Mouse (Mus musculus): Measurements from ENCODE around the gene Nae1. TPM values are rescaled to one million over a fixed set of nuclear protein-coding genes. Genes with fewer than 3 reads are reported as not detected.
A peak's percentile ranks its signal among the peaks of the same experiment; 100 is the strongest.

The Nae1 gene
- polyA plus RNA-seq, 1 experiment from 2014 or later: 111 TPM

DNA sequence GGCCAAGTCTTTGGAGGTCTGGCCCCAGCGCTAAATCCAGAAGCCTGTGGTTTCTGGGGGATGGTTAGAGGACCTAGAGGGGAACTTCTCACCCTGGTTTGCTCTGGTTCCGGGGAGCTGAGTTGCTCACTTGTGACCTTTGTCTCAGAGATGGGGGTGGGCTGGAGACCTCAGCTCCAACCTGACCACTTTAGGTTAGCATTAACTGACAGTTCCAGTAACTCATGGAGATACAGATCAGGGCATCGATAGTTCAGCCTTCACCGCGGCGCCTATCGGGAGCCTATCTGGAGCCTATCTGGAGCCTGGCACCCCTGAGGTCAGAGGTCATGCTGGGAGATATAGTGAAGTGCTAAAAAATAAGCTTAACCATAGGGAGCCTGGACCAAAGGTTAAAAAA, 22.8 kb upstream of the Nae1 start:
- Histone ChIP-seq H3K27me3 (ENCODE audit: control insufficient read depth, insufficient read depth, low read length) (no peaks in the 10 kb centered on the region), H3K9ac (replicated peaks; ENCODE audit: low read depth, low read length) (no peak overlapping the region), H3K4me3 (ENCODE audit: low read depth, low read length) (no peak overlapping the region), H3K27ac (ENCODE audit: low read length) (no peak overlapping the region), H3K4me1 (ENCODE audit: control insufficient read depth, insufficient read depth, low read length) (no peaks in the 10 kb centered on the region), H3K4me2 (replicated peaks; ENCODE audit: low read depth, low read length) (no peak overlapping the region), H3K36me3 (ENCODE audit: control insufficient read depth, insufficient read depth, low read length) (no peaks in the 10 kb centered on the region), H3K9me3 (ENCODE audit: control insufficient read depth, low read depth, low read length) (no peaks in the 10 kb centered on the region)
- WGBS: 49% methylated on average over 7 of the region's 7 CpGs
- ATAC-seq (ENCODE audit: insufficient number of reproducible peaks, insufficient read depth, low FRiP score, low read depth): no peak

DNA sequence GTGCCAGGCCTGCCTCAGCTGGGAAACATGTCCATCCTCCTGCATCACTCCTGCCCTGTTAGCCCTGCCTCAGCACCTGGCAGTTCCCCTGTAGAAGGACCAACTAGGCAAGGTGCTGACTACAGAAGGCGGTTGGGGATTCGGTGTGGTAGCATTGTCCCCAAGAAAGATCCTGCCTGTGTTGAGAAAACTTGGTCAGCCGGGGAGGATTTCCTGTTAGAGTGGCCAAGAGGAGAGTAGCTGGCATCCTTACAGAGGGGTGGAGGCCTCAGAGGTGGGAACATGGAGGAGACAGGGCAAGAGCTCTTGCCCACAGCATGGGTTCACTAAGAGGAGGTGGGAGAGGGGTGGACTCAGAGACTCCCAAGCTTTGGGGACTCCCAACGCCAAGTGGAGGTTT, 20.8 kb upstream of the Nae1 start:
- no peaks in the 10 kb centered on the region for H3K36me3 ChIP-seq (ENCODE audit: control insufficient read depth, insufficient read depth, low read length)
- 88% methylated on average over 4 of the region's 4 CpGs for WGBS
- H3K4me1 ChIP-seq (ENCODE audit: control insufficient read depth, insufficient read depth, low read length): no peaks in the 10 kb centered on the region
- no peaks in the 10 kb centered on the region for H3K27me3 ChIP-seq (ENCODE audit: control insufficient read depth, insufficient read depth, low read length)
- no peak overlapping the region for H3K9ac ChIP-seq (replicated peaks; ENCODE audit: low read depth, low read length)
- no peaks in the 10 kb centered on the region for H3K9me3 ChIP-seq (ENCODE audit: control insufficient read depth, low read depth, low read length)
- H3K4me3 ChIP-seq (ENCODE audit: low read depth, low read length): no peak overlapping the region
- H3K4me2 ChIP-seq (replicated peaks; ENCODE audit: low read depth, low read length): no peak overlapping the region
- no peak overlapping the region for H3K27ac ChIP-seq (ENCODE audit: low read length)
- ATAC-seq (ENCODE audit: insufficient number of reproducible peaks, insufficient read depth, low FRiP score, low read depth): no peak

DNA sequence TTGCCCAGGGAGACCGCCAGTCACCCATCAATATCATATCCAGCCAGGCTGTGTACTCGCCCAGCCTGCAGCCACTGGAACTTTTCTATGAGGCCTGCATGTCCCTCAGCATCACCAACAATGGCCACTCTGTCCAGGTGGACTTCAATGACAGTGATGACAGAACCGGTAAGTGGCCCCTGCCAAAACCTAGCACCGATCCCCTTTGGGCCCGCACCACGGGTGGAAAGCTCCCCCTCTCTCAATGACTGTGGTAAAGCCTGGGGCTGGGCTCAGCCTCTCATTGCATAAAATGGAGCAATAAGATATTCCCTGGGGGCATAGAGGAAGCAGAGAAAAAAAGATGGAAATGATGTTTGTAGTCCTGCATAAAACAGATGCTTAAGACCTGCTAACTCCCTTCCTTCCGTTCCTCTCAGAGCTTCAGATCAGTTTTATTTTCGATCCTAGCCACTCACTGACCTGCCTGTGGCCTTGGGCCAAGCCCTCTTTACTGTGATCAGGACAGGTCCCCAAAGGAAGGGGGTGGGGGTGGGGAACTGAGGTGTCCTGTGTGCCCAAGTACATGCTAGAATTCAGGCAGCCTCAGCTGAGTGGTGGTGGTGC, 9.1 kb upstream of the Nae1 start:
- Histone ChIP-seq H3K36me3 (ENCODE audit: control insufficient read depth, insufficient read depth, low read length) (no peaks in the 10 kb centered on the region), H3K27ac (ENCODE audit: low read length) (no peak overlapping the region), H3K4me2 (replicated peaks; ENCODE audit: low read depth, low read length) (no peak overlapping the region), H3K4me3 (ENCODE audit: low read depth, low read length) (no peak overlapping the region), H3K9ac (replicated peaks; ENCODE audit: low read depth, low read length) (no peak overlapping the region), H3K27me3 (ENCODE audit: control insufficient read depth, insufficient read depth, low read length) (peaks cover 33% of the 10 kb centered on the region), H3K4me1 (ENCODE audit: control insufficient read depth, insufficient read depth, low read length) (0 out of 2 replicates have a peak, but pooled peaks cover 4% of the 10 kb centered on the region), H3K9me3 (ENCODE audit: control insufficient read depth, low read depth, low read length) (no peaks in the 10 kb centered on the region)
- 86% methylated on average over 8 of the region's 8 CpGs for WGBS
- no peak for ATAC-seq (ENCODE audit: insufficient number of reproducible peaks, insufficient read depth, low FRiP score, low read depth)

DNA sequence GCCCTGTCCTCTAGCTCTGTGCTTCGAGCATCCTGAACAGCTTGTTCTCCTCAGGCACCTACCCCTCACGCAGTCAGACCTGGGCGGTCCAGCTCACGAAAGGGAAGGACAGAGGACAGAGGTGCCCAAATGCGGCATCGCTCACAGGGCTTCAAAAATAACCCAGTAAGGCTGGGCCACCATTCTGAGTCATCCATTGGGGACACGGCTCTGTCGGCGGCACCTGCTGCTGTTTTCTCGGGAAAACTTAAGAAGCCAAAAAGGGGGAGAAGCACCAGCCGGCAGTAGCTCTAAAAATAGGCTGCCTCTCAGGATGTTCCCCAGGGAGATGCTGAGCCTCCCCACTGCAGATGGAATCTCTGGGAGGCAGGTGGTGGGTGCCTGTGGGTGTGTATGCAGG, 7.7 kb upstream of the Nae1 start:
- WGBS: 16% methylated on average over 11 of the region's 11 CpGs
- ATAC-seq (ENCODE audit: insufficient number of reproducible peaks, insufficient read depth, low FRiP score, low read depth): no peak
- H3K36me3 ChIP-seq (ENCODE audit: control insufficient read depth, insufficient read depth, low read length): no peaks in the 10 kb centered on the region
- no peak overlapping the region for H3K27ac ChIP-seq (ENCODE audit: low read length)
- no peaks in the 10 kb centered on the region for H3K9me3 ChIP-seq (ENCODE audit: control insufficient read depth, low read depth, low read length)
- peaks cover 33% of the 10 kb centered on the region for H3K27me3 ChIP-seq (ENCODE audit: control insufficient read depth, insufficient read depth, low read length)
- no peak overlapping the region for H3K9ac ChIP-seq (replicated peaks; ENCODE audit: low read depth, low read length)
- no peak overlapping the region for H3K4me3 ChIP-seq (ENCODE audit: low read depth, low read length)
- H3K4me2 ChIP-seq (replicated peaks; ENCODE audit: low read depth, low read length): no peak overlapping the region
- H3K4me1 ChIP-seq (ENCODE audit: control insufficient read depth, insufficient read depth, low read length): 0 out of 2 replicates have a peak, but pooled peaks cover 4% of the 10 kb centered on the region

DNA sequence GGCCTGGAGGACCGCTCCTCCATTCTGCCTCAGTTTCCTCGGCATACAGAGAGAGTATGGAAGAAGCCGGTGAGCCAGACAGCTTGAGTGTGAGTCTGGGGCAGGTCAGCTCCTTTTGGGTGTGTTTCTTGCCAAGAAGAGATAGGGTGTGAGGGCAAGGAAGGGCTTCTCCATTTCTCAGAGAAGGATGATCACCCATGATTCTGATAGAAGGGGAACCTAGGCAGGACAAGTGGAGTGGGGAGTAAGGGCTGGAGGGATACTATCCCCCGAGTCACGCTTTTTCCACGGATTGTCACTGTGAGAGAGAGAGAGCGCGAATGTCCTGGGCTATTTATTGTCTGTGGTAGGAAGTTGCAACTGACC, 7.1 kb upstream of the Nae1 start:
- peak overlapping the region; percentile 37 for H3K4me3 ChIP-seq (ENCODE audit: low read depth, low read length)
- no peak for ATAC-seq (ENCODE audit: insufficient number of reproducible peaks, insufficient read depth, low FRiP score, low read depth)
- H3K9ac ChIP-seq (replicated peaks; ENCODE audit: low read depth, low read length): no peak overlapping the region
- no peaks in the 10 kb centered on the region for H3K36me3 ChIP-seq (ENCODE audit: control insufficient read depth, insufficient read depth, low read length)
- 0 out of 2 replicates have a peak, but pooled peaks cover 4% of the 10 kb centered on the region for H3K4me1 ChIP-seq (ENCODE audit: control insufficient read depth, insufficient read depth, low read length)
- H3K27ac ChIP-seq (ENCODE audit: low read length): no peak overlapping the region
- no peaks in the 10 kb centered on the region for H3K9me3 ChIP-seq (ENCODE audit: control insufficient read depth, low read depth, low read length)
- H3K4me2 ChIP-seq (replicated peaks; ENCODE audit: low read depth, low read length): peak overlapping the region; percentile 78
- peaks cover 33% of the 10 kb centered on the region for H3K27me3 ChIP-seq (ENCODE audit: control insufficient read depth, insufficient read depth, low read length)
- 17% methylated on average over 8 of the region's 8 CpGs for WGBS

DNA sequence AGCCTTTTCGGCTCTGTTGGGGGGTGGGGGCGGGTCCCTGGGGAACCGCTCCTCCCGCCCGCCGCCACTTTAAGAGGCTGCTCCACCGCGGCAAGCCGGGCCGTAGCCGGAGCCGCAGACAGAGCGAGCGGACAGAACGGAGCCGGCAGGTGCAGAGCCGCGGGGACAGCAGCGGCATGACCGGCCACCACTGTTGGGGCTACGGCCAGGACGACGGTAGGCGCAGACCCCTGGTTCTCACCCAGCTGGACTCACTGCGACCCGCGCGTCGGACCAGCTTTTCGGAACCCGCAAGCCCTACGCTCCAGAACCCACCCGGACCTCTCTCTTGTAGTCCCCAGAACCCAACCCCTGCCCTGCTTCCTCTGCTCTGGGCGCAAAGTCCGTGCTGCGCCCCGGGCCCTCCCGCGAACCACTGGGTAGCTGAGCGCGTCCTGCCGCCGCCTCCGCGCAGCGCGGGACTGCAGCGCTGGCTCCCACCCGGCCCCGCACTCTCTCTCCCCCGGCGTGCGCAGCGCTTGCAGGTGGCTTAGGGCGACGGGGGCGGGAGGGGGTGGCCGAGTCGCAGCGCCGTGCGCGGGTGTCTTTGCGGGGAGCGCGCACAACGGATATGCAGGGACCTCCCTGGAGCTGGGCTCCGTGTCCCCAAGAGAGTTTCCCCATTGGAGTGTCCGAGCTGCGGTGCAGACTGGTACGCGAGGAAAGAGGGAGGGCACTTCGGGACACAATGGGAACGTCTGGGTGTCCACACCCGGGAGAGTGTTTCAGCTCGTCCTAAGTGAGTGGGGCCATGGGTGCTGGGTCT, 6.5 kb upstream of the Nae1 start:
- no peaks in the 10 kb centered on the region for H3K36me3 ChIP-seq (ENCODE audit: control insufficient read depth, insufficient read depth, low read length)
- H3K4me1 ChIP-seq (ENCODE audit: control insufficient read depth, insufficient read depth, low read length): 0 out of 2 replicates have a peak, but pooled peaks cover 4% of the 10 kb centered on the region
- H3K4me2 ChIP-seq (replicated peaks; ENCODE audit: low read depth, low read length): peak overlapping the region; percentile 78
- no peak overlapping the region for H3K27ac ChIP-seq (ENCODE audit: low read length)
- 0 out of 2 replicates have a peak overlapping the region, but pooled peaks have one; percentile 21 for H3K9ac ChIP-seq (replicated peaks; ENCODE audit: low read depth, low read length)
- WGBS: 1% methylated on average over 75 of the region's 76 CpGs
- no peaks in the 10 kb centered on the region for H3K9me3 ChIP-seq (ENCODE audit: control insufficient read depth, low read depth, low read length)
- peak overlapping the region; percentile 37 for H3K4me3 ChIP-seq (ENCODE audit: low read depth, low read length)
- no peak; the same call in 1 of the 2 replicates for ATAC-seq (ENCODE audit: insufficient number of reproducible peaks, insufficient read depth, low FRiP score, low read depth)
- H3K27me3 ChIP-seq (ENCODE audit: control insufficient read depth, insufficient read depth, low read length): peaks cover 33% of the 10 kb centered on the region

DNA sequence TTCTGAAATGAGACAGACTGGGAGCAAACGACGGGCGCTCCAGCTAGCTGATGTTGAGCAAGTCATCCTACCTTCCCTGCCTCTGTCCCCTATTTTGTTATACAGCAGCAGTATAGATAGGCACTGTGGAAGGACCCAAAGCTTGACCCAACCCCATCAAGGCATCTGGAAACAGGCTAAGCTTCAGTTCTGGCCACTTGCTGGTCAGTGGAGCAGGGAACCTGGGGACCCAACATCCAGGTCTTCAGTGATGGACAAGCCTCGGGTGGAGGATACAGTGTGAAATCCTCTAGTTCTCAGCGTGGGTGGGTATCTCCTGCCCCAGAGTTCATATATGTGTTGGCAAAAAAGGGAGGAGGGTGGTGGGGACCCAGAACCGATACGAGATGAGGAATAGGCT, 5.8 kb upstream of the Nae1 start:
- no peak for ATAC-seq (ENCODE audit: insufficient number of reproducible peaks, insufficient read depth, low FRiP score, low read depth)
- H3K4me3 ChIP-seq (ENCODE audit: low read depth, low read length): peak overlapping the region; percentile 37; the same call in 1 of the 2 replicates
- H3K9me3 ChIP-seq (ENCODE audit: control insufficient read depth, low read depth, low read length): no peaks in the 10 kb centered on the region
- 38% methylated on average over 7 of the region's 7 CpGs for WGBS
- peaks cover 33% of the 10 kb centered on the region for H3K27me3 ChIP-seq (ENCODE audit: control insufficient read depth, insufficient read depth, low read length)
- 0 out of 2 replicates have a peak, but pooled peaks cover 4% of the 10 kb centered on the region for H3K4me1 ChIP-seq (ENCODE audit: control insufficient read depth, insufficient read depth, low read length)
- peak overlapping the region; percentile 78 for H3K4me2 ChIP-seq (replicated peaks; ENCODE audit: low read depth, low read length)
- H3K36me3 ChIP-seq (ENCODE audit: control insufficient read depth, insufficient read depth, low read length): no peaks in the 10 kb centered on the region
- H3K9ac ChIP-seq (replicated peaks; ENCODE audit: low read depth, low read length): no peak overlapping the region
- H3K27ac ChIP-seq (ENCODE audit: low read length): no peak overlapping the region

DNA sequence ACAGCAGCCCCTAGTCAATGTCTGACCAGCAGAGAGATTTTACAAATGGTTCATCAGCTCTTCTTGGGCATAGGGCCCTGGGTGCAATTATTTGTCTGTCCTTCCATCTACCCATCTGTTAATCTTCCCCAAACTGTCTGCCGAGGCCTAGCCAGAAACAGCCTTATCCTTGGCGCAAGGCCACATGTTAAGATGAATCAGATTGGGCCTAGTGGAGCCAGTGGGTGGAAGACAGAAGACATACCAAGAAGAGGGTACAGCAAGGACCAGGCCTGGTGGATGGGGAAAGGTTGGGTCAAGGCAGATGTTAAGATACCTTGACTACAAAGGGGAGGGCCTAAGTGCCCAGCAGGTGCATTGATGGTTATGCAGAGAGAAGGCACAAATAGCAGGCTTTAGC, 5.1 kb upstream of the Nae1 start:
- 86% methylated on average over 2 of the region's 2 CpGs for WGBS
- ATAC-seq (ENCODE audit: insufficient number of reproducible peaks, insufficient read depth, low FRiP score, low read depth): no peak

More for the DNA sequence above, 5.1 kb upstream of the Nae1 start:
- H3K27ac ChIP-seq (ENCODE audit: low read length): no peak overlapping the region
- no peaks in the 10 kb centered on the region for H3K36me3 ChIP-seq (ENCODE audit: control insufficient read depth, insufficient read depth, low read length)
- no peak overlapping the region for H3K4me3 ChIP-seq (ENCODE audit: low read depth, low read length)
- 0 out of 2 replicates have a peak, but pooled peaks cover 4% of the 10 kb centered on the region for H3K4me1 ChIP-seq (ENCODE audit: control insufficient read depth, insufficient read depth, low read length)
- H3K4me2 ChIP-seq (replicated peaks; ENCODE audit: low read depth, low read length): no peak overlapping the region
- H3K27me3 ChIP-seq (ENCODE audit: control insufficient read depth, insufficient read depth, low read length): peaks cover 33% of the 10 kb centered on the region
- no peak overlapping the region for H3K9ac ChIP-seq (replicated peaks; ENCODE audit: low read depth, low read length)
- no peaks in the 10 kb centered on the region for H3K9me3 ChIP-seq (ENCODE audit: control insufficient read depth, low read depth, low read length)
